Mouse (Mus musculus) monocyte, adult 2 months (primary cell): ENCODE measurements around the gene Pde7b.

ENCODE experiments used
- DNase-seq, 2 experiments: peaks; one replicate each; pipeline ENCODE4 v3.0.0; 2022; ENCODE audit warnings: low spot score in 2 of 2, low read depth in 1 of 2

The Pde7b gene

DNA sequence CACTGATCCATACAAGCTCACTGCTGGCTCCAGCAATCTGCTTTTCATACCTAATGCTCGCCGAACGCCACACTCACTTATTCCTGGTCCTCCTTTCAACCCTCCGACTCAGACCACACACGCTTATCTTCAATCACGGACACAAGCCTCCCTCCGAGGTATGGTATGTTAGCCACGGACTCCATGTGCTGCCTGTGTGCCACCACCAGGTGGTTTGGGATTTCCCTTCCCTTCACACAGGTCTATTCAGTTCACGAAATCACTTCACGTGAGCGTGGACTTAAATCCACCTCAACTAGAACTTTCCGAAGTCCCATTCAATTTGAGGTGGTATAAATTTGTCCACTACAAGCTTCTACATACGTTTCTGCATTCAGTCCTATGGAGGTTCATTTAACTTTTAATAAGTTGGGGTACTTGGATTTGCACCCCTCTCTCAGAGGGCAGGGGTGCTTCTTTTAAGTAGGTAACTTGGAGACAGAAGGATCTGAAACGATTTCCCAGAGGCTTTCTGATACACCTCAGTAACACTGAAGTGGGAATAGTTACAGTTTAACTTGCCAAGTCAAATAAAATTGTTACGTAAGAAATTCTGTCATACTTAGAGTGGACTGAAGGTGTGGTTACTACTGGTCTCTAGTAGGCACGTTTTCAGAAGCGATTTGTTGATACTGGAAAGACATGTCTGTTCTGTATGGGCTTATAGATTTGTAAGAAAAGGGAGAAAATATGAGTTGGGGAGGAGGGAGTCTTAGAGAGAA, 221.4 kb downstream of the Pde7b start:
- no peak for DNase-seq

DNA sequence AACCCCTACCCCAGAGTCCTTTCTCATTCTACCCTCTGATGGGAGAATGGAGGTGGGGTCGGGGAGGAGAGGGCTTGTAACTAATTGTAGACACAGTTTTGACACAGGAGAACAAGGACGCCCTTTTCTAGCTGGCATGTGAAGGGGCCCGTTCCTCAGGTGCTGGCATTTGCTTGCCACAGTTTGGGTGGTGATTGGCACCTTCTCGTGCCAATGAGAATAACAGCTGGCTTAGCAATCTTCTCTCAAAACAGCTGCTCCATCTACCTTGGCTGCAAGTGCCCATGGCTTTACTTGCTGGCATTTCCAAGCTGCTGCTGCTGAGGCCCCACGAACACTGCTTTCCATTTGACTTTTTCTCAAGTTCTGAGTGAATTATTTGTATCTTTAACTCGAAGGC, 223.7 kb downstream of the Pde7b start:
- DNase-seq, result no peak

DNA sequence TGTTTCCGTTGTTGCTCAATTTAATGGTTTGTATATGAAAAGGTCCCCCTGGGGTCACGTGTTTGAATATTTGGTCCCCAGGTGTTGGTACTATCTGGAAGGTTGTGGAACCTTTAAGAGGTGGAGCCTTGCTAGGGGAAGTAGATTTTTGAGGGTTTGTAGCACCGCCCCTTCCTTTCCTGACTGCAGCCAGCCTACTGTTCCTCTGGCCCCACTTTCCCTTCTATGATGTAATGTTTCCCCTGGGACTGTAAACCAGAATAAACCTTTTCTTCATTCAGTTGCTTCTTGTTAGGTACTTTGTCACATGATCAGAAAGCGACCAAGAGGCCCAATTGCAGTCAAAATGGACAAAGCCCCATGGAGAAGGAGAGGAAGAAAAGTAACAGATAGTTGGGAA, 229.8 kb downstream of the Pde7b start:
- DNase-seq, result no peak

DNA sequence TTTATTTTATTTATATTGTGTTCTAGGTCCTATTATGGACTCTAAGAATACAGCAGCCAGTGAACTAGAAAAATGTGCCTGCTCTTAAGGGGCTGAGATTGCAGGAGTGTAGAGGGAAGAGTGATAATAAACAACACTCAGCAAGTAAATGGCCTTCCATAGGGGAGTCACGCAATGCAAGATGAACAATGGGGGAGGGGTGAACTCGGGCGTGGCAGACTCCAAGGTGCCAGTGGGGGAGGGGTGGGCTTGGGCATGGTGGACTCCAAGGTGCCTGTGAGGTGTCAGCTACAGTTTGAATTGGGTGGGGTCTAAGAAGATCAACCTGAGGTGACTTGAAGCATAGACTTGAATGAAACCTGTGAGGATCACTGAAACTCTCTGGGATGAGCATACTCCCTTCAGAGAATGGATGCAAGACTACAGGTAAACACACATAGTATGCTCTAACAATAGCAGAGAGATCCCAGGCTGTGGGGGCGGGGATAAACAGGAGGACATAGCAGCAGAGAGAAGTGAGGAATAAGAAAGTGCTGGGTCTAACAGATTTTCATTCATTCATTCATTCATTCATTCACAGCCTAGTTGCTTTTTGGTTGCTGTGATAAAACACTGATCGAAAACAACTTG, 230.9 kb downstream of the Pde7b start:
- no peak for DNase-seq

DNA sequence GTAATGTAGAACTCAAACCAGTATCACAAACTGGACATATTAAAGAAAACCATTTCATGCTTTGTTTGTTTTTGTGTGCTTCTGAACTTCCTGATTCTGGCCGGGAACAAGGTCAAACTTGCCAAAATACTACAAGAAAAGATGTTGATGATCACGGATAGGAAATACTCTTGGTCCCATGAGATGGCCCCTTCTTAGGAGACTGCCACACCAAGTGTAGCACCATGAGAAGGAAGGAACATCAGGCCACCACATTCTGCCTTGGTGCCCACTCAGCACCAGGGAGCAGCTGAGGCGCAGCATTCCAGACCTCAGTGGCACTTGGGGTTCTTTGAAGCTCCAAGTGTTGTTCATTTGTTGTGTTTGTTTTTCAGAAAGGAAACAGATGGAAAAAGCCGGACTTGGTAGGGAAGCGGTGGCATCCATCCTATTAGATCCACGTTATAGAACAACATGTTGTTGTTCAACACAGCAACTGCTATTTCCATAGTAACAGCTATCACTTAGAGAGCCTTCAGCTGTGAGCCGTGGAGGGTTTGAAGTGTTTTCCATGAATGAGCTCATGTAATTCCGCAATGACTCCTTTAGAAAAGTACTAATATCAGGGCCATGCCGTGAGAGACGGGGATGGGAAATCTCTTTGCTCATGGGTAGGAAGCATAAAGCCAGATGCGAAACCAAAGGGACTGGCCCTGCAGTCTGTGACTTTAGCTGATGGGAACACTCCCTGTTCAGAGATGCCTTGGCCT, 232.5 kb downstream of the Pde7b start:
- no peak for DNase-seq

DNA sequence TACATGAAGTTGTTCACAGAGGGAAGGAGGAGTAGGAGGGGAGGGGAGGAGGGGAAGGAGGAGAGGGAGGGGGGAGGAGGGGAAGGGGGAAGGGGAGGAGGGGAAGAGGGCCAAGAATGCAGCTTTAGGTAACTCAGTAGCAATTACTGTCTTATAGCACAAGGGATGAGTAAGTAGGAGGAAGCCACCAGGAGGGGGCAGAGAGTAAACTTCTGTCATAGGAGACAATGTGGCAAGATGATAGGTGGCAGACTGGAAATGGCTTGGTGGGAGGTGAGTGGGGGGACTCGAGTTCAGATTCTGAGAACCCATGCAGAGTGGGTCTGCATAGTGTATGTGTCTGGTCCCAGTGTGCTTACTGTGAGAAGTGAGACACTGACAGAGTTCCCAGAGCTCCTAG, 234.1 kb downstream of the Pde7b start:
- DNase-seq, result no peak

DNA sequence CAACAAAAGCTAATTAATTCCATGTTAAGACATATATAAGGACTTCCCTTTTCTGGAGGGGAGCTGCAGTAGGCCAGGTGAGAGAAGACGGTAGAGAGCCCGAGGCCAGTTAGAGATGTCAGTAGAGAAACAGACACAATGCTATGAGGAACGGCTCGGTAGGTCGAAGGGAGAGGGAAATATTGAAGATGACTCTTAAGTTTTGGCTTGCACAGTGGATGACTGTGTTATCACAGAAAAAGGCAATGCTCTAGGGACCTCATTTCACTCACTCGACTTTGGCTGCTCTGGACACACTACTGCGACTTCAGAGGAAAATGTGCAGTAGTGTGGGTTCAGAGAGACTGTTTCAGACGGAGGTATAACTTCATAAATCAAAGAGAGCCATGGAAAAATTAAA, 234.6 kb downstream of the Pde7b start:
- no peak for DNase-seq

DNA sequence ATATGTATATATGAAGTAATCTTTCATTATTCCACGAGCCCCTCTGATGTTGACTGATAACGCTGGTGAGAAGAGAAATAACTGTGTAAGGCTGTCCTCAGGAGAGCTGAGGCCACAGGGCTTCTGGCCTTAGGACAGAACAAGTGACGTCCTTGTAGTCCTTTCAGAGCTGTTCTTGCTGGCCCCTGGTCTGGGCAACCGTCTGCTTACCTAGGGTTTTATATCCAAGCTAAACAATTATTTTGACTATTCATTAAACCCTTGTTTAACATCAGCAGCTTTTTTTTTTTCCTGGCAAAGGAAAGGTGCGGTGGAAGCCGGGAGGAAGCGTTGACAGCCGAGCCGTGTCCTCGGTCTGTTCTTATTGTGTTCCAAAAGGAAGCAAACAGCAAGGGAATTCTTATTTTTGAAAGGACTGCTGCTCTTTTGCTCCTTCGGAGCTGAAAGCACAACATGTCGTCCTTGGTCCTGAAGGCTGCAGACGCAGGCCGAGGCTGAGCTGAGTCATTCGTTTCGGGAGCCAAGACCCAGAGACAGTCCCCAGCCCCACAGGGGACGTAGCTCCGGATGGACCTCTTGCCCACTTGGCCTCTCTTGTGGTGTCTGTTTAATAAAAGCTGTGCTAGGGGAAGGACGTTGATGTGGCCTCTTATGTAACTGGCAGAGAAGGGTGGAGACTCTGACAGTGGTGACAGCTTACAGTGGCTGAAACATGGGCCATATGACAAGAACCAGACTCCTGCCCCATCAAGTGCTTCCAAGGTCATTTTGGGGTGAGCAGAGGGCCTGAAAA, 238.2 kb downstream of the Pde7b start:
- no peak for DNase-seq

DNA sequence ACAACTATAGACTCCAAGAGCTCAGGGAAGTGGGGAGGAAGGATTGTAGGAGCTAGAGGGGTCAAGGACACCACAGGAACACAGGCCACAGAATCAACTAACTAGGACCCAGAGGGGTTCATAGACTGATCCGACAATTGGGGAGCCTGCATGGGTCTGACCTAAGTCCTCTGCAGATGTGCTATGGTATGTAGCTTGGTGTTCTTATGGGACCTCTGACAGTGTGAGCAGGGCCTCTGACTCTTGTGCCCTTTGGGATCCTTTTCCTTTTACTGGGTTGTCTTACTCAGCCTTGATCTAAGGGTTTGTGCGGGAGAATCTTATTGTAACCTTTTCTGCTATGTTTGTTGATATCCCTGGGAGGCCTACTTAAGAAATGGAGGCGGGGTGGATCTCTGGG, 239.1 kb downstream of the Pde7b start:
- no peak for DNase-seq

DNA sequence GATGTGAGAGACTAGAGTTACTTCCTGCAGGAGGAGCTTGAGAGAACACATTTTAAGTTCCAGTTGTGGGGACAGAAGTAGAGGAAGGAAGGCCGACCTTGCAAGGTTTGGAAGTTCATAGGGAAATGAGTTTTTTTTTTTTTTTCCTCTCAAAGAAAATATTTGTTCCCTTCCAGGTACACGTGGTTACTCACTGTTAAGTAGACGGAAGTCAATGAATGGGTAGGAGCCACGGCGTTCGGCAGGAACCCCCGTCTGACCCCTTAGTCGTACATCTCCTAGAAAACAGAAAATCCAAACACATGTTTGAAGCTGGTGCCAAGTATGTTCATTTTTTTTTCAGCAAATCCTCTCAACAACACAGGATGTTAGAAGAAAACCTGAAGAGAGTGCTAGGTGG, 245.4 kb downstream of the Pde7b start:
- DNase-seq, result no peak

DNA sequence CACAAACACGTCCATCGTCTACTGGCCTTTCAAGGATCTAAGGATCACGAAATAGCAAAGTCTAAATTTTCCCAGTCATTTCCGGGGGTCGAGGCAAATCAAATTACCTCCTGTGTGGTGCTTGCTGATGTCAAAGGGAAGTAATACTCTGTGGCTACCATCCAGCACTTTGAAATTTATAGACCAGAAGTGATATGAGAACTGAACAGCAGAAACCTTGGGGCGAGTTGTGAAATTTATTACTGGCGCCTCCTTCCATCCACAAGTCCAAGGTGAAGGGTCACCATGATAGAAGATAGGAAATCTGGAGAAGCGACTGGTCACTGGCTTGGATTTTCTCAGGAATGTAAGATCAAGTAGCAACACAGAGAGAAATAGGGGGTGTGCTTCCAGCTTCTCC, 246.4 kb downstream of the Pde7b start:
- no peak for DNase-seq

DNA sequence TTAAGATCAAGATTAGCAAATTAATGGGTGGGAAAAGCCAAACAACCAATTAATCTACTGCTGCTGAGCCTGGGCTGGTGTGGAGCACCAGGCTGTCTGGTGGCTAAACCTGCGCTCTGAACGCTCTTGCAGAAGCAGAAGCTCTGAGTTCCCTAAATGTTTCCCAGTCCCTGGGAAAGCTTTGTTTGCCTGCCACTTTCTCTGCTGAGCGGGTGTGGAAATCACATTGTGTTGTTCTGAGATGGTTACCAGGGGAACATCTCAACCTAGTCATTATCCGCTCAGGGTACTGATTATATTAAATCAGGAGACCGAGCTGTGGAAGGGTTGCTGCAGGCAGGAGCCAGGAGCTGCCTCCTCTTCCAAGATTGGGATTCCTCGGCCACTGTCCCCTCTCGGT, 250.0 kb downstream of the Pde7b start:
- no peak for DNase-seq

DNA sequence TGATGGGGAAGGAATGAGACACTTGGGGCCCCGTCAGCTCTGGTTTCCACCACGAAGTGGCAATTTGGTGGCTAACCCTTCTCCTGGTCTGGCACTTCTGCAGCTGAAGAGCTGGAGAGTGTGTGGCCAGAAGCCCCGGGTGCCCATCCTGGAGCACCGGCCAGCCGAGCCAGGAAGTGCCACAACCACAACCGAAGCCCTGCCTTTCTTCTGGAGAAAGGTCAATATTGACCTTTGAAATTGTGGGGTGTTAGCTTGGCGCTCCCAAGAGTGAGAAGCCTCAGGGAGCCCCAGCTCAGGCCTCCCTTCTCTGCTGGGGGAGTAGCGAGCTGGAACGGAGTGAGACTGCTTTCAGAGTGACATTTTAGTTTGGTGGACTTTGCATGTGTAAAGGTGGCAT, 250.8 kb downstream of the Pde7b start:
- DNase-seq, result no peak

DNA sequence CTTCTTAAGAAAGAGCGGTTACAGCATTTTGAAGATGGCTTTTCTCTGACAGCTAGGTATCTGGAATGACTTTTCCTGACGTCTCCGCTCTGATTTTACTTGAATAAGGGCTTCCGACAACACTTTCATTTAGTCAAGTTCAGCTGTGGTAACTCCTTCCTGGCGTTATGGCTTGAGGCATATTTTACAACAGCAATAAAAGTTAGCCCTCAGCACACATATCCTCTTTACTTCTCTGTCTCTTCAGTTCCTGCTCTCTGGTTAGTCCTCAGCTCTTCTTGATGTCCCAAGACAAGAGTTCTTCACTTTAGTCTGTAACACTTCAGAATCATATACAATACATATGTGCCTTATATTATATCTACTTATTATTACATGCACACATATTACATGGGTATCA, 251.4 kb downstream of the Pde7b start:
- DNase-seq, result no peak

DNA sequence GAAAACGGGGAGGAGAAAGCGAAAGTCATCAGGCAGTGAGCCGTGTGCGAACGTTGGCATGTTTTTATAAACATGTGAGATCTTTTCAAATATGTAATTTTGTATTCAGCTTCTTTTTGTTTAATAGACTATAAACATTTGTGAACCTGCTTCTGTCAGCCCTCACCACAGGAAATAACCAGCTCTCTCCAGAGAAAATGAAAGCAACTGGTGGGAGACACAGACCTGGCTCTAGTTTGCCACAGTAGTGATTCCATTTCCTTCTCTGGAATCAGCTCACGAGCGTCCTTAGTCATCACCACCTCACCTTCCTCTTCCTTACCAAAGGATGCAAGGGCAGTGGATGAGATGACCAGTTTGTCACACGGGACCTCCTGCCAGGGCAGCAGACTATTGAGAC, 252.9 kb downstream of the Pde7b start:
- no peak for DNase-seq

DNA sequence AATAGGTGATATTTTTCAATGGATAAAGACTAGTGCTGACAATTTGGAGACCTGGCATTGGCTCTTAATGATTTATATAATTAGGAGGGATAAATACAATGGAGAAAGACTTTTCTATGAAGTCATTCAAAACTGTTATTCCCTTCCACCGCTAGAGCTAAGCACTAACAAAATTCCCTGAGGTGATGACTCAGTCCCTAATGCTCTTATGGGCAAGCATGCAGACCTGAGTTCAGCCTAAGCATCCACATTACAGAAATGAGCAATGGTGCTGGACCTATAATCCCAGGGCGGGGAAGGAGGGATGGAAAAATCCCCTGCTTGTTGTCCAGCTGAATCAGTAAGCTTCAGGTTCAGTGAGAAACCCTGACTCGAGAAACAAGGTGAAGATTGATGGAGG, 260.2 kb downstream of the Pde7b start:
- no peak for DNase-seq

DNA sequence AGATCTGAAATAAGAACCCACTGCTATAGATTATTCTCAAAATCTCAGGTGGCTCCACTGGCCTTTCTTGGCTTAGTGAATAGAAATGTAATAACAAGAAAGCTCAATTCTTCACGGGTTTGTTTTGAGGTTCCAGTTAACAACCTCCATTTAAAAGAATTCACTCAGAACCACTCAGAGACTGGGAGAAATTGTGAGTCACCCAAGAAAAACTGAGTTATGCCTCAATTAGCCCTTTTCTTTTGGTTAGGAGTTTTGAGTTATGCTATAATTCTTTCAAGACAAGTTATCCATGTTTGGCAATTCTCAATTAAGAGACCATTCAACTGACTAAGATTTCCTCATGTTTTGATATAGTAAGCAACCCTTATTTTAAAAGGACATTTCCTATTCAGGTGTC, 260.9 kb downstream of the Pde7b start:
- DNase-seq, result no peak

DNA sequence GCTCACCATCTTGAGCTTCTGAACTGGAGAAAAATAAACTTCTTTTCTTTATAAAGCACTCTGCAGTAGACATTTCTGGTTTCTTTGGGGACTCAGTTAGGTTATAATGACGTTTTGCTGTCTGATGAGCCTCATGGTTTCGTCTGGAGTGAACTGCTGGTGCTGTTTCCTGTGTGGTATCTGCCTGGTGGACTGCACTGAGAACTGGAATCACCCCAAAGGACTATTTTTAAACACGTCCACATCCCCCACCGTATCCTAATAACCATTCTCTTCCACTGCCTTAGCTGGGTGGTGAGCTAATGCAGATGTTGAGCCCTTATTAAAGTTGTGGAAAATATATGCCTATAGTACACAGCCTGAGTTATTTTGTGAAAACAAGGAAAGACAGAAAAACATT, 262.3 kb downstream of the Pde7b start:
- DNase-seq, result no peak

DNA sequence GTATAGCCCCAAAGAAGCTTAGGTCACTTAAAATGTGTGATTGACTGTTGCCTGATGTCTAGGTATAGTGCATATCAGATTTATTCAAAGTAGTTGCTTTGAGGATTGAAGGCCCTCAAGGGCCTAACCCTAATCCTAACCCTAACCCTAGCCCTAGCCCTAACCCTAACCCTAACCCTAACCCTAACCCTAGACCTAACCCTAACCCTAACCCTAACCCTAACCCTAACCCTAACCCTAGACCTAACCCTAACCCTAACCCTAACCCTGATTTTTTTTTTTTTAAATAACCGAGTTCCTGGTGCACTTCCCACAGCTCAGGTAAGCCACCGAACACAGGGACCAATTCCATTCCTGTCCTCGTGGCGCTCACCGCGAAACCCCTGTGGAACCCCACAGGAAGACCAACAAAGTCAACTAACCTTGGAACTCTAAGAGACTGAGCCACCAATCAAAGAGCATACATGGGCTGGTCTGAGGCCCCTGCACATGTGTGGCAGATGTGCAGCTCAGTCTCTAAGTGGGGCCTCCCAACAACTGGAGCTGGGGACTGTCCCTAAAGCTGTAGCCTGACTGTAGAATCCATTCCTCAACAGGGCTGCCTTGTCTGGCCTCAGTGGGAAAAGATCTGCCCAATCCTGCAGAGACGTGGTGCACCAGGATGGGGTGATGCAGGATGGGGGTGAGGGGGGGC, 265.1 kb downstream of the Pde7b start:
- DNase-seq, result no peak

DNA sequence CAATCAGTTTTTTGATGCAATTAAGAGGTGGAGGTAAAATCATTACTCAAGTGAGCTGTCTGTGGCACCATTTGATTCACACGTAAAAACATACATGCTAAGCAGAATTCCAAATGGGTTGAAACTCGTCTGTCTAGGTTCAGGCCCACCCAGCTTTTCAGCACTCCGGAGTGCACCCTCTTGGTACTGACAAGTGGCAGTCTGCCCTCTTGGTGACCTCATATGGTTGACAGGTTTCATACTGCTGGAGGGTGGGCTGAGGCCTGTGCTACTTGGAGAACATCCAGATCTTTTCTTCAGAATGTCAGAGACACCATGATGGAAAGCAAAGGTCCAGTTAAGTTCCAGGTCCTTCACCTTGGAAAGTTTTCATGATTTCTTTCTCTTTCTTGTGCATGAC, 265.7 kb downstream of the Pde7b start:
- DNase-seq, result no peak
